Comparison of ENCODE assay signal across 1 mouse cellular context in the genomic region with DNA sequence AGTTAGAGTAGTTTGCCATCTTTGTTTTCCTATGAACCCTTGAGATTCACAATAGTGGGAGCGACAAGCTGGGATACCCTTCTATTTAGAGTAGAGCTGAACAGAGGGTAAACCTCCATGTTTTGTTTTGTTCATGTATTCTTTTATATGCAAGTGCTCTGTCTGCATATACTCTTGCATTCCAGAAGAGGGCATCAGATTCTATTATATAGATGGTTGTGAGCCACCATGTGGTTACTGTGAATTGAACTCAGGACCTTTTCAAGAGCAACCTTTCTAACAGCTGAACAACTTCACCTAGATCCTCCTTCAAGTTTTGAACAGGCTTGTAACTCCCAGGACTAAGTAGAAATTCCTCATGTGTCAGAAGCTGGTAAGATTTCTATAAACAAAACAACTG.
TF ChIP-seq lines count a peak whose summit lies in the region.

No protein-coding gene starts in this region.

TF ChIP-seq in MEL, 35 proteins besides CTCF, POLR2A, EP300 and RAD21:
- TF ChIP-seq GABPA (IDR thresholded peaks at IDR 0.05; ENCODE audit: low read depth, low read length) (no peak), CHD1 (IDR thresholded peaks at IDR 0.05; ENCODE audit: low read depth, low read length) (no peak), MYC (IDR thresholded peaks at IDR 0.05; ENCODE audit: low read depth, low read length) (peak; percentile 79), SMC3 (IDR thresholded peaks at IDR 0.05; ENCODE audit: low read depth, low read length) (peak; percentile 54)
